Mouse (Mus musculus) natural killer cell, adult 2 months (primary cell): ENCODE measurements at regions not wholly inside any gene's neighbourhood (a gene's known extent, or its start where the extent isn't known, plus 50 kb on each side); places are given as distances from the start of the nearest gene placed in this dataset.

Source experiments
- DNase-seq, 2 experiments: peaks; one replicate each; pipeline ENCODE4 v3.0.0; 2022; ENCODE audit warnings: low spot score in 2 of 2

- no peak for DNase-seq
Observed at GRCm38 (mm10) chr4:131569156-131569555, 268.9 kb downstream of the Ptpru start.

- DNase-seq: no peak
Observed at GRCm38 (mm10) chr4:131577571-131577970, 260.5 kb downstream of the Ptpru start.

- no peak for DNase-seq
Observed at GRCm38 (mm10) chr4:131585946-131586345, 252.1 kb downstream of the Ptpru start.

GRCm38 (mm10) chr4:131587536-131587935, 250.6 kb downstream of the Ptpru start:
- no peak for DNase-seq

- no peak for DNase-seq
Observed at GRCm38 (mm10) chr4:131590136-131590535, 248.0 kb downstream of the Ptpru start.

GRCm38 (mm10) chr4:131591456-131591855, 246.6 kb downstream of the Ptpru start:
- DNase-seq: no peak

- DNase-seq: no peak
Observed at GRCm38 (mm10) chr4:131597996-131598395, 240.1 kb downstream of the Ptpru start.

- no peak for DNase-seq
Observed at GRCm38 (mm10) chr4:131614434-131614833, 223.7 kb downstream of the Ptpru start.

GRCm38 (mm10) chr4:131615587-131615986, 222.5 kb downstream of the Ptpru start:
- no peak for DNase-seq

- DNase-seq: no peak
Observed at GRCm38 (mm10) chr4:131638105-131638504, 200.0 kb downstream of the Ptpru start.

- no peak for DNase-seq
Observed at GRCm38 (mm10) chr4:131656034-131656433, 182.1 kb downstream of the Ptpru start.

- no peak for DNase-seq
Observed at GRCm38 (mm10) chr4:131657922-131658321, 180.2 kb downstream of the Ptpru start.

GRCm38 (mm10) chr4:131660931-131661330, 177.2 kb downstream of the Ptpru start:
- DNase-seq: no peak

- no peak for DNase-seq
Observed at GRCm38 (mm10) chr4:131671784-131672515, 166.1 kb downstream of the Ptpru start.

GRCm38 (mm10) chr4:131677966-131678365, 160.1 kb downstream of the Ptpru start:
- DNase-seq: no peak

- no peak for DNase-seq
Observed at GRCm38 (mm10) chr4:131683176-131683575, 154.9 kb downstream of the Ptpru start.

- DNase-seq: no peak
Observed at GRCm38 (mm10) chr4:131685544-131685943, 152.5 kb downstream of the Ptpru start.

- no peak for DNase-seq
Observed at GRCm38 (mm10) chr4:131694232-131694631, 143.9 kb downstream of the Ptpru start.

- DNase-seq: no peak
Observed at GRCm38 (mm10) chr4:131695941-131696912, 141.9 kb downstream of the Ptpru start.
